Mouse (Mus musculus) CH12.LX (cell line): ENCODE measurements around the gene Elovl6. TPM values are rescaled to one million over a fixed set of nuclear protein-coding genes. Genes with fewer than 3 reads are reported as not detected.

ENCODE experiments used
- DNase-seq: peaks from one replicate; pipeline ENCODE4 v3.0.0-alpha.2; 2013; ENCODE audit errors: extremely low read depth
- H3K27ac ChIP-seq: 2 replicates; pipeline ENCODE4 v1.5.1; 2012; ENCODE audit warnings: low read depth, mild to moderate bottlenecking, control low read depth, moderate library complexity; ENCODE audit not compliant: insufficient read depth
- H3K27me3 ChIP-seq: replicated peaks from 2 replicates; pipeline ENCODE3; 2012; ENCODE audit warnings: inconsistent platforms
- H3K36me3 ChIP-seq, 2 experiments: replicated peaks in 1 of 2; 2 replicates each; pipeline versions ENCODE3 to v1.6.1; 2012; ENCODE audit warnings: inconsistent platforms in 1 of 2, low read length in 1 of 2, mild to moderate bottlenecking in 1 of 2, mixed read lengths in 1 of 2, moderate library complexity in 1 of 2; ENCODE audit not compliant: control insufficient read depth in 1 of 2, insufficient read depth in 1 of 2
- H3K4me1 ChIP-seq, 2 experiments: 2 replicates each; pipeline ENCODE4 v1.6.1; 2012; ENCODE audit warnings: inconsistent platforms in 1 of 2, moderate library complexity in 1 of 2; ENCODE audit not compliant: insufficient read depth in 2 of 2, control insufficient read depth in 1 of 2
- H3K4me2 ChIP-seq: 2 replicates; pipeline ENCODE4 v1.6.1; 2012; ENCODE audit warnings: low read depth, mild to moderate bottlenecking, control low read depth; ENCODE audit not compliant: poor library complexity, insufficient read depth, severe bottlenecking
- H3K4me3 ChIP-seq, 3 experiments: fragments of 150-350 bp in 1 of 3; sonication (generic) in 1 of 3; replicated peaks in 1 of 3; 2 replicates each; pipeline versions ENCODE3 to v1.5.1; 2011 to 2012; ENCODE audit warnings: low read depth in 2 of 3, low read length in 2 of 3, mild to moderate bottlenecking in 2 of 3, moderate library complexity in 2 of 3, control low read depth in 1 of 3, improper control_type of control experiment in 1 of 3, inconsistent platforms in 1 of 3, mixed read lengths in 1 of 3; ENCODE audit not compliant: poor library complexity in 1 of 3
- H3K79me2 ChIP-seq: replicated peaks from 2 replicates; pipeline ENCODE4 v1.6.1; 2012; ENCODE audit warnings: mild to moderate bottlenecking, moderate library complexity; ENCODE audit not compliant: control insufficient read depth, poor library complexity, insufficient read depth, severe bottlenecking; ENCODE audit errors: extremely low read depth
- H3K9ac ChIP-seq: 2 replicates; pipeline ENCODE4 v1.6.1; 2012; ENCODE audit warnings: low read depth, mild to moderate bottlenecking, control low read depth, moderate library complexity; ENCODE audit not compliant: insufficient read depth
- H3K9me3 ChIP-seq: replicated peaks from 2 replicates; pipeline ENCODE3; 2012; ENCODE audit warnings: low read length, inconsistent platforms, mixed read lengths
- CHD1 ChIP-seq: IDR thresholded peaks from 2 replicates; pipeline ENCODE4 v1.6.1; 2012; ENCODE audit warnings: low read depth, low read length, improper control_type of control experiment, inconsistent platforms
- CTCF ChIP-seq, 2 experiments: IDR thresholded peaks in 1 of 2; conservative IDR thresholded peaks in 1 of 2; 2 replicates each; pipeline ENCODE4 v1.5.1; 2011 to 2012; ENCODE audit warnings: low read depth in 2 of 2, low read length in 2 of 2, improper control_type of control experiment in 1 of 2, inconsistent platforms in 1 of 2, mild to moderate bottlenecking in 1 of 2, moderate library complexity in 1 of 2
- EP300 ChIP-seq: IDR thresholded peaks from 2 replicates; pipeline ENCODE4 v1.6.1; 2011; ENCODE audit warnings: low read length, improper control_type of control experiment
- ETS1 ChIP-seq: conservative IDR thresholded peaks from 2 replicates; pipeline ENCODE4 v1.6.1; 2012; ENCODE audit warnings: low read depth, mild to moderate bottlenecking, inconsistent platforms, low read length, improper control_type of control experiment, moderate library complexity
- JUND ChIP-seq: conservative IDR thresholded peaks from 2 replicates; pipeline ENCODE4 v1.6.1; 2011; ENCODE audit warnings: low read depth, low read length, improper control_type of control experiment
- MAFK ChIP-seq: IDR thresholded peaks from 2 replicates; pipeline ENCODE4 v1.6.1; 2011; ENCODE audit warnings: low read length, improper control_type of control experiment; ENCODE audit not compliant: insufficient replicate concordance
- MAZ ChIP-seq: IDR thresholded peaks from 2 replicates; pipeline ENCODE4 v1.6.1; 2012; ENCODE audit warnings: low read depth, mild to moderate bottlenecking, inconsistent platforms, low read length, improper control_type of control experiment, moderate library complexity
- MXI1 ChIP-seq: IDR thresholded peaks from 2 replicates; pipeline ENCODE4 v1.6.1; 2011; ENCODE audit warnings: mild to moderate bottlenecking, low read depth, low read length, improper control_type of control experiment
- NRF1 ChIP-seq: IDR thresholded peaks from 2 replicates; pipeline ENCODE4 v1.6.1; 2014; ENCODE audit warnings: low read depth, mild to moderate bottlenecking, inconsistent platforms, low read length, improper control_type of control experiment, moderate library complexity
- POLR2A ChIP-seq: IDR thresholded peaks from 2 replicates; pipeline ENCODE4 v1.6.1; 2011; ENCODE audit warnings: low read depth, mild to moderate bottlenecking, improper control_type of control experiment, low read length
- TBP ChIP-seq: conservative IDR thresholded peaks from 2 replicates; pipeline ENCODE4 v1.6.1; 2011; ENCODE audit warnings: low read depth, low read length, improper control_type of control experiment
- TCF12 ChIP-seq: IDR thresholded peaks from 2 replicates; pipeline ENCODE4 v1.6.1; 2014; ENCODE audit warnings: low read depth, mild to moderate bottlenecking, inconsistent platforms, low read length, improper control_type of control experiment
- UBTF ChIP-seq: IDR thresholded peaks from 2 replicates; pipeline ENCODE4 v1.6.1; 2012; ENCODE audit warnings: low read depth, mild to moderate bottlenecking, inconsistent platforms, low read length, improper control_type of control experiment, moderate library complexity
- ZC3H11A ChIP-seq: IDR thresholded peaks from 2 replicates; pipeline ENCODE4 v1.6.1; 2012; ENCODE audit warnings: low read depth, mild to moderate bottlenecking, inconsistent platforms, low read length, improper control_type of control experiment
- ZMIZ1 ChIP-seq: IDR thresholded peaks from 2 replicates; pipeline ENCODE4 v1.6.1; 2012; ENCODE audit warnings: low read depth, mild to moderate bottlenecking, inconsistent platforms, low read length, improper control_type of control experiment
- ZNF384 ChIP-seq: IDR thresholded peaks from 2 replicates; pipeline ENCODE4 v1.6.1; 2012; ENCODE audit warnings: low read depth, low read length, improper control_type of control experiment, inconsistent platforms
- dilution Hi-C: fragments of 300-500 bp; cut with MboI; formaldehyde crosslinking; loops from 2 replicates; pipeline ENCODE4 v1.14.3; 2020; ENCODE audit warnings: low sequenced_read_pairs; ENCODE audit not compliant: extremely low pct_unique_long_range_greater_than_20kb, extremely low pct_ligation_motif_present
- in situ Hi-C: fragments of 300-500 bp; cut with MboI; formaldehyde crosslinking; loops from 3 replicates; pipeline ENCODE4 v1.14.3; 2019; ENCODE audit warnings: low sequenced_read_pairs, low pct_ligation_motif_present, low pct_unique_long_range_greater_than_20kb, mixed read lengths
- polyA plus RNA-seq: library from polyadenylated mRNA; unstranded; fragments of >175 nt; gene quantifications from 2 replicates; pipeline ENCODE4 v1.2.1, GENCODE M21; 2012; ENCODE audit warnings: low read depth; ENCODE audit not compliant: insufficient read length
- total RNA-seq, 2 experiments: library from RNA; depleted of rRNA; stranded (reverse); fragments of 300-350 nt in 1 of 2; fragments of >200 nt in 1 of 2; gene quantifications; 2 replicates each; pipeline ENCODE4 v1.2.3; 2012 to 2014

Gene Elovl6
- total and polyA plus RNA-seq, 3 experiments = 1.7 to 6.8 (median 6.0) TPM

GRCm38 (mm10) chr3:129593001-129593400 lies 60.8 kb downstream of the Elovl6 start:
- no peaks in the 10 kb centered on the region for H3K27me3 ChIP-seq
- TF ChIP-seq CTCF (conservative IDR thresholded peaks at IDR 0.05 in 1 of 2, IDR thresholded peaks at IDR 0.05 in 1 of 2; ENCODE audit: low read depth in 2 of 2, low read length in 2 of 2) = no peak
- TF ChIP-seq, all 38 proteins: peak for 0
- no peak overlapping the region for H3K9ac ChIP-seq
- no peak overlapping the region for H3K27ac ChIP-seq
- no peaks in the 10 kb centered on the region for H3K79me2 ChIP-seq
- H3K4me1 ChIP-seq = peaks cover 4 to 12% of the 10 kb centered on the region in 2 experiments
- in situ Hi-C loops = no loop called here
- no peak overlapping the region for H3K4me3 ChIP-seq
- dilution Hi-C loops = no loop called here
- no peak for DNase-seq
- H3K4me2 ChIP-seq = no peak overlapping the region
- H3K36me3 ChIP-seq = peaks cover 0 to 2% of the 10 kb centered on the region in 2 experiments
- no peaks in the 10 kb centered on the region for H3K9me3 ChIP-seq

- H3K27ac ChIP-seq = no peak overlapping the region
- in situ Hi-C loops (no loop called here), dilution Hi-C loops (no loop called here)
- no peaks in the 10 kb centered on the region for H3K9me3 ChIP-seq
- no peak overlapping the region for H3K9ac ChIP-seq
- H3K4me2 ChIP-seq = no peak overlapping the region
- H3K4me3 ChIP-seq = no peak overlapping the region
- peaks cover 3 to 12% of the 10 kb centered on the region in 2 experiments for H3K4me1 ChIP-seq
- no peak for TF ChIP-seq UBTF
- TF ChIP-seq JUND = no peak
- no peak for TF ChIP-seq MXI1
- no peak for TF ChIP-seq ZNF384
- no peak for TF ChIP-seq ZC3H11A
- no peak for TF ChIP-seq ETS1
- TF ChIP-seq POLR2A = no peak
- TF ChIP-seq MAZ = no peak
- no peak for TF ChIP-seq MAFK
- TF ChIP-seq TBP = no peak
- no peak for TF ChIP-seq CHD1
- TF ChIP-seq TCF12 = no peak
- no peak for TF ChIP-seq EP300
- TF ChIP-seq ZMIZ1 = no peak
- no peak for TF ChIP-seq NRF1
- TF ChIP-seq CTCF (conservative IDR thresholded peaks at IDR 0.05 in 1 of 2, IDR thresholded peaks at IDR 0.05 in 1 of 2; ENCODE audit: low read depth in 2 of 2, low read length in 2 of 2) = no peak
- no peaks in the 10 kb centered on the region for H3K79me2 ChIP-seq
- DNase-seq = no peak
- no peaks in the 10 kb centered on the region for H3K27me3 ChIP-seq
- H3K36me3 ChIP-seq = peaks cover 0 to 2% of the 10 kb centered on the region in 2 experiments
Observed at GRCm38 (mm10) chr3:129593735-129594134, 61.6 kb downstream of the Elovl6 start.
